Mouse (Mus musculus): ENCODE measurements around the gene Tln1. TPM values are rescaled to one million over a fixed set of nuclear protein-coding genes. Genes with fewer than 3 reads are reported as not detected.
A peak's percentile ranks its signal among the peaks of the same experiment; 100 is the strongest.

The Tln1 gene
- polyA plus RNA-seq, 1 experiment from 2014 or later = 42.1 TPM

- Histone ChIP-seq H3K4me2 (ENCODE audit: low read depth) (no peak overlapping the region), H3K27ac (ENCODE audit: low read depth, low read length) (no peak overlapping the region), H3K36me3 (ENCODE audit: control insufficient read depth, insufficient read depth, low read length) (peaks cover 6% of the 10 kb centered on the region), H3K27me3 (ENCODE audit: control insufficient read depth, insufficient read depth, low read length) (no peaks in the 10 kb centered on the region), H3K4me1 (ENCODE audit: control insufficient read depth, insufficient read depth, low read length) (peaks cover 27% of the 10 kb centered on the region), H3K9ac (ENCODE audit: low read length) (no peak overlapping the region), H3K9me3 (ENCODE audit: control insufficient read depth, low read length) (no peaks in the 10 kb centered on the region), H3K4me3 (ENCODE audit: low read depth, low read length) (no peak overlapping the region)
- 95% methylated on average over 5 of the region's 5 CpGs for WGBS
- ATAC-seq (ENCODE audit: insufficient read depth, low FRiP score, low TSS enrichment) (no peak), DNase-seq (ENCODE audit: low spot score) (no peak)
These were observed 18.2 kb upstream of the Tln1 start for GRCm38 (mm10) chr4:43580721-43581120.

- H3K4me1 ChIP-seq (ENCODE audit: control insufficient read depth, insufficient read depth, low read length) = peaks cover 31% of the 10 kb centered on the region
- no peak for DNase-seq (ENCODE audit: low spot score)
- H3K9ac ChIP-seq (ENCODE audit: low read length) = peak overlapping the region; percentile 88
- no peak for ATAC-seq (ENCODE audit: insufficient read depth, low FRiP score, low TSS enrichment)
- H3K27me3 ChIP-seq (ENCODE audit: control insufficient read depth, insufficient read depth, low read length) = no peaks in the 10 kb centered on the region
- peak overlapping the region; percentile 91 for H3K4me3 ChIP-seq (ENCODE audit: low read depth, low read length)
- H3K36me3 ChIP-seq (ENCODE audit: control insufficient read depth, insufficient read depth, low read length) = peaks cover 6% of the 10 kb centered on the region
- no peaks in the 10 kb centered on the region for H3K9me3 ChIP-seq (ENCODE audit: control insufficient read depth, low read length)
- 84% methylated on average over 6 of the region's 6 CpGs for WGBS
- peak overlapping the region; percentile 86 for H3K4me2 ChIP-seq (ENCODE audit: low read depth)
- H3K27ac ChIP-seq (ENCODE audit: low read depth, low read length) = no peak overlapping the region
These were observed 17.2 kb upstream of the Tln1 start for GRCm38 (mm10) chr4:43579731-43580130.

- peaks cover 29% of the 10 kb centered on the region for H3K4me1 ChIP-seq (ENCODE audit: control insufficient read depth, insufficient read depth, low read length)
- no peak overlapping the region for H3K27ac ChIP-seq (ENCODE audit: low read depth, low read length)
- WGBS = 8% methylated on average over 10 of the region's 10 CpGs
- H3K9ac ChIP-seq (ENCODE audit: low read length) = peak overlapping the region; percentile 88
- H3K27me3 ChIP-seq (ENCODE audit: control insufficient read depth, insufficient read depth, low read length) = no peaks in the 10 kb centered on the region
- no peak for DNase-seq (ENCODE audit: low spot score)
- peak overlapping the region; percentile 91 for H3K4me3 ChIP-seq (ENCODE audit: low read depth, low read length)
- H3K36me3 ChIP-seq (ENCODE audit: control insufficient read depth, insufficient read depth, low read length) = peaks cover 5% of the 10 kb centered on the region
- no peak for ATAC-seq (ENCODE audit: insufficient read depth, low FRiP score, low TSS enrichment)
- H3K4me2 ChIP-seq (ENCODE audit: low read depth) = peak overlapping the region; percentile 86
- H3K9me3 ChIP-seq (ENCODE audit: control insufficient read depth, low read length) = no peaks in the 10 kb centered on the region
These were observed 16.8 kb upstream of the Tln1 start for GRCm38 (mm10) chr4:43579256-43579655.

GRCm38 (mm10) chr4:43578376-43579204, 16.1 kb upstream of the Tln1 start, which contains the start of the genes Rgp1 and Gba2:
Gene Rgp1 (plus strand): TSS chr4:43578715.
Gene Gba2 (minus strand): TSS chr4:43578873.
- peaks cover 9% of the 10 kb centered on the region for H3K36me3 ChIP-seq (ENCODE audit: control insufficient read depth, insufficient read depth, low read length)
- peak; percentile 86 for ATAC-seq (ENCODE audit: insufficient read depth, low FRiP score, low TSS enrichment)
- peak within 1 kb of the TSS; percentile 86 for H3K4me2 ChIP-seq (ENCODE audit: low read depth)
- H3K4me3 ChIP-seq (ENCODE audit: low read depth, low read length) = peak within 1 kb of the TSS; percentile 91
- no peaks in the 10 kb centered on the region for H3K9me3 ChIP-seq (ENCODE audit: control insufficient read depth, low read length)
- under 1% methylated on average over 69 of the region's 76 CpGs for WGBS
- no peaks in the 10 kb centered on the region for H3K27me3 ChIP-seq (ENCODE audit: control insufficient read depth, insufficient read depth, low read length)
- H3K4me1 ChIP-seq (ENCODE audit: control insufficient read depth, insufficient read depth, low read length) = peaks cover 27% of the 10 kb centered on the region
- peak within 1 kb of the TSS; percentile 67 for H3K27ac ChIP-seq (ENCODE audit: low read depth, low read length)
- peak within 1 kb of the TSS; percentile 88 for H3K9ac ChIP-seq (ENCODE audit: low read length)
- DNase-seq (ENCODE audit: low spot score) = peak; percentile 83

GRCm38 (mm10) chr4:43577237-43577881, 14.9 kb upstream of the Tln1 start:
- DNase-seq (ENCODE audit: low spot score) (no peak), ATAC-seq (ENCODE audit: insufficient read depth, low FRiP score, low TSS enrichment) (no peak)
- Histone ChIP-seq H3K4me2 (ENCODE audit: low read depth) (peak overlapping the region; percentile 86), H3K36me3 (ENCODE audit: control insufficient read depth, insufficient read depth, low read length) (peaks cover 10% of the 10 kb centered on the region), H3K4me1 (ENCODE audit: control insufficient read depth, insufficient read depth, low read length) (peaks cover 27% of the 10 kb centered on the region), H3K27ac (ENCODE audit: low read depth, low read length) (no peak overlapping the region), H3K9ac (ENCODE audit: low read length) (peak overlapping the region; percentile 88), H3K27me3 (ENCODE audit: control insufficient read depth, insufficient read depth, low read length) (no peaks in the 10 kb centered on the region), H3K9me3 (ENCODE audit: control insufficient read depth, low read length) (no peaks in the 10 kb centered on the region), H3K4me3 (ENCODE audit: low read depth, low read length) (peak overlapping the region; percentile 91)
- 51% methylated on average over 8 of the region's 8 CpGs for WGBS

GRCm38 (mm10) chr4:43575356-43575755, 12.9 kb upstream of the Tln1 start:
- 65% methylated on average over 2 of the region's 2 CpGs for WGBS
- Histone ChIP-seq H3K9ac (ENCODE audit: low read length) (no peak overlapping the region), H3K4me1 (ENCODE audit: control insufficient read depth, insufficient read depth, low read length) (peaks cover 27% of the 10 kb centered on the region), H3K4me3 (ENCODE audit: low read depth, low read length) (no peak overlapping the region), H3K27me3 (ENCODE audit: control insufficient read depth, insufficient read depth, low read length) (no peaks in the 10 kb centered on the region), H3K27ac (ENCODE audit: low read depth, low read length) (no peak overlapping the region), H3K36me3 (ENCODE audit: control insufficient read depth, insufficient read depth, low read length) (peaks cover 6% of the 10 kb centered on the region; the same call in 1 of the 2 replicates), H3K9me3 (ENCODE audit: control insufficient read depth, low read length) (no peaks in the 10 kb centered on the region), H3K4me2 (ENCODE audit: low read depth) (no peak overlapping the region)
- DNase-seq (ENCODE audit: low spot score) = no peak
- no peak for ATAC-seq (ENCODE audit: insufficient read depth, low FRiP score, low TSS enrichment)

- H3K27ac ChIP-seq (ENCODE audit: low read depth, low read length) = no peak overlapping the region
- whole genome bisulfite sequencing = 92% methylated on average over 4 of the region's 4 CpGs
- H3K9ac ChIP-seq (ENCODE audit: low read length) = no peak overlapping the region
- H3K4me3 ChIP-seq (ENCODE audit: low read depth, low read length) = no peak overlapping the region
- no peaks in the 10 kb centered on the region for H3K9me3 ChIP-seq (ENCODE audit: control insufficient read depth, low read length)
- H3K36me3 ChIP-seq (ENCODE audit: control insufficient read depth, insufficient read depth, low read length) = peaks cover 14% of the 10 kb centered on the region
- DNase-seq (ENCODE audit: low spot score) (no peak), ATAC-seq (ENCODE audit: insufficient read depth, low FRiP score, low TSS enrichment) (no peak)
- peaks cover 22% of the 10 kb centered on the region for H3K4me1 ChIP-seq (ENCODE audit: control insufficient read depth, insufficient read depth, low read length)
- no peaks in the 10 kb centered on the region for H3K27me3 ChIP-seq (ENCODE audit: control insufficient read depth, insufficient read depth, low read length)
- no peak overlapping the region for H3K4me2 ChIP-seq (ENCODE audit: low read depth)
These were observed 11.1 kb upstream of the Tln1 start for GRCm38 (mm10) chr4:43573561-43573960.

GRCm38 (mm10) chr4:43571395-43572045, 9.0 kb upstream of the Tln1 start:
- Histone ChIP-seq H3K27ac (ENCODE audit: low read depth, low read length) (no peak overlapping the region), H3K9ac (ENCODE audit: low read length) (no peak overlapping the region), H3K4me2 (ENCODE audit: low read depth) (no peak overlapping the region), H3K4me3 (ENCODE audit: low read depth, low read length) (no peak overlapping the region), H3K27me3 (ENCODE audit: control insufficient read depth, insufficient read depth, low read length) (no peaks in the 10 kb centered on the region), H3K36me3 (ENCODE audit: control insufficient read depth, insufficient read depth, low read length) (peaks cover 29% of the 10 kb centered on the region), H3K4me1 (ENCODE audit: control insufficient read depth, insufficient read depth, low read length) (peaks cover 5% of the 10 kb centered on the region), H3K9me3 (ENCODE audit: control insufficient read depth, low read length) (no peaks in the 10 kb centered on the region)
- no peak for DNase-seq (ENCODE audit: low spot score)
- ATAC-seq (ENCODE audit: insufficient read depth, low FRiP score, low TSS enrichment) = no peak
- WGBS = 92% methylated on average over 6 of the region's 6 CpGs
